25 mouse cellular contexts compared by ENCODE assay signal in the genomic region with DNA sequence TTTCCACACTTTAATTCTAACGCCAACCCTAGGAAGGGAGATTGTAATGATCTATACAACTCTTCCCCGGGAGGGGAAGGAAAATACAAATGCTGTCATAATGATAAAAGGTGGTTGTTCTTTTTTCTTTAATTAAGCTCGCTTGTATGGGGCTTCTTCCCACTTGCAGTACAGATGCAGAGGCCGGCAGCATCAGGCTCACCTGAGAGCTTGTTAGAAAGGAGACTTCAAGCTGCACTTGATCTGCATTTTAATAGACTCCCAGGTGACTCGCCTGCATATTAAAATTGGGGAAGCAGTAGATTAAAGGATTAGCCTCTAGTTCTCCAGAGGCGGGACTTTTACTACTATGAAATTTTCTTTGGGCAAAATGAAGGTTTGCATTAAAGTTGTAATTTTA.
A peak's percentile ranks its signal among the peaks of the same experiment; 100 is the strongest.
DNase-seq lines count a peak whose midpoint lies in the region; ATAC-seq and TF ChIP-seq lines count a peak whose summit lies in the region.
"Had no signal": no experiment of that assay in that cellular context is flagged by ENCODE, and none has a peak within 500 bp of the region (broad histone marks: within the 10 kb centered on the region; RNA-seq: fewer than 3 reads in every experiment).

No protein-coding gene starts in this region.

- H3K36me3 ChIP-seq in hindbrain, embryonic 16.5 days (ENCODE audit: control insufficient read depth, insufficient read depth, low read length), result no peaks in the 10 kb centered on the region
- H3K36me3 ChIP-seq in hindbrain, embryonic 12.5 days, result no peaks in the 10 kb centered on the region
- H3K36me3 ChIP-seq in midbrain, embryonic 15.5 days (replicated peaks), result no peaks in the 10 kb centered on the region
- no peaks in the 10 kb centered on the region for H3K36me3 ChIP-seq in midbrain, embryonic 13.5 days
- H3K36me3 ChIP-seq in embryonic facial prominence, embryonic 10.5 days (replicated peaks), result no peaks in the 10 kb centered on the region
- H3K36me3 ChIP-seq: forebrain, embryonic 10.5 days; heart, embryonic 10.5 days; heart, embryonic 13.5 days; intestine, embryonic 15.5 days had no signal

- no peak overlapping the region for H3K4me2 ChIP-seq in hindbrain, embryonic 16.5 days (ENCODE audit: low read length)
- H3K4me2 ChIP-seq in hindbrain, embryonic 12.5 days (replicated peaks), result no peak overlapping the region
- no peak overlapping the region for H3K4me2 ChIP-seq in midbrain, embryonic 15.5 days
- no peak overlapping the region for H3K4me2 ChIP-seq in midbrain, embryonic 13.5 days (replicated peaks)
- H3K4me2 ChIP-seq: forebrain, embryonic 13.5 days; heart, embryonic 13.5 days; intestine, embryonic 15.5 days had no signal

- ATAC-seq in hindbrain, embryonic 16.5 days, result peak; percentile 56
- ATAC-seq in hindbrain, embryonic 12.5 days (ENCODE audit: low FRiP score), result no peak
- peak; percentile 81 for ATAC-seq in midbrain, embryonic 15.5 days (replicated peaks)
- ATAC-seq in midbrain, embryonic 13.5 days, result no peak
- ATAC-seq: CD4-positive, CD25-positive, alpha-beta regulatory T cell, adult 4 months; forebrain, embryonic 13.5 days; forebrain, embryonic 16.5 days; intestine, embryonic 15.5 days had no signal

- TF ChIP-seq POLR2A in brain, embryonic 14.5 days (IDR thresholded peaks at IDR 0.05; ENCODE audit: borderline replicate concordance, extremely low read depth, insufficient read depth, insufficient read length, poor library complexity, severe bottlenecking), result no peak

- no peak for TF ChIP-seq CTCF in brain, embryonic 14.5 days (IDR thresholded peaks at IDR 0.05; ENCODE audit: borderline replicate concordance, extremely low read depth, insufficient read depth, insufficient read length)

- no peak overlapping the region for H3K9ac ChIP-seq in hindbrain, embryonic 16.5 days (ENCODE audit: low read depth, low read length)
- no peak overlapping the region for H3K9ac ChIP-seq in hindbrain, embryonic 12.5 days
- H3K9ac ChIP-seq in midbrain, embryonic 15.5 days, result no peak overlapping the region
- no peak overlapping the region for H3K9ac ChIP-seq in midbrain, embryonic 13.5 days (replicated peaks)
- H3K9ac ChIP-seq: forebrain, embryonic 13.5 days; heart, embryonic 13.5 days; intestine, embryonic 15.5 days had no signal

- DNase-seq in brain, embryonic 14.5 days (ENCODE audit: low read depth), result peak; percentile 48
- no peak for DNase-seq in embryonic facial prominence, embryonic 10.5 days (ENCODE audit: low spot score)
- DNase-seq: adrenal gland, adult 2 months; adrenal gland, postnatal 14 days; cerebellum, adult 11-12 months; cerebellum, adult 8-10 months; cerebellum, postnatal 10 days; cerebellum, postnatal 36 days; embryo, embryonic 11 days; gastrocnemius, postnatal 10 days; gastrocnemius, postnatal 36 days; heart, adult 2 months; heart, postnatal 14 days; heart, postnatal 4 days had no signal

- no peaks in the 10 kb centered on the region for H3K27me3 ChIP-seq in hindbrain, embryonic 16.5 days (replicated peaks; ENCODE audit: control insufficient read depth, insufficient read depth, low read length)
- H3K27me3 ChIP-seq in hindbrain, embryonic 12.5 days, result no peaks in the 10 kb centered on the region
- no peaks in the 10 kb centered on the region for H3K27me3 ChIP-seq in midbrain, embryonic 15.5 days (replicated peaks)
- H3K27me3 ChIP-seq in midbrain, embryonic 13.5 days, result no peaks in the 10 kb centered on the region
- no peaks in the 10 kb centered on the region for H3K27me3 ChIP-seq in embryonic facial prominence, embryonic 10.5 days (replicated peaks; ENCODE audit: low read depth, poor library complexity, severe bottlenecking)
- H3K27me3 ChIP-seq: forebrain, embryonic 13.5 days; heart, embryonic 13.5 days; intestine, embryonic 15.5 days had no signal

- WGBS in hindbrain, embryonic 16.5 days, result 38% methylated on average over 6 of the region's 6 CpGs
- 40% methylated on average over 6 of the region's 6 CpGs for WGBS in hindbrain, embryonic 12.5 days
- 27% methylated on average over 6 of the region's 6 CpGs for WGBS in midbrain, embryonic 15.5 days
- 32% methylated on average over 6 of the region's 6 CpGs for WGBS in midbrain, embryonic 13.5 days
- 38% methylated on average over 6 of the region's 6 CpGs for WGBS in embryonic facial prominence, embryonic 10.5 days

- no peaks in the 10 kb centered on the region for H3K9me3 ChIP-seq in hindbrain, embryonic 16.5 days (ENCODE audit: control insufficient read depth, low read length)
- no peaks in the 10 kb centered on the region for H3K9me3 ChIP-seq in hindbrain, embryonic 12.5 days (replicated peaks)
- no peaks in the 10 kb centered on the region for H3K9me3 ChIP-seq in midbrain, embryonic 15.5 days
- H3K9me3 ChIP-seq in midbrain, embryonic 13.5 days, result no peaks in the 10 kb centered on the region
- H3K9me3 ChIP-seq in embryonic facial prominence, embryonic 10.5 days, result no peaks in the 10 kb centered on the region
- H3K9me3 ChIP-seq: forebrain, embryonic 10.5 days; forebrain, embryonic 13.5 days; heart, embryonic 10.5 days; intestine, embryonic 15.5 days had no signal

- H3K4me3 ChIP-seq in hindbrain, embryonic 16.5 days (ENCODE audit: low read length), result no peak overlapping the region
- H3K4me3 ChIP-seq in hindbrain, embryonic 12.5 days, result no peak overlapping the region
- no peak overlapping the region for H3K4me3 ChIP-seq in midbrain, embryonic 15.5 days
- no peak overlapping the region for H3K4me3 ChIP-seq in midbrain, embryonic 13.5 days (replicated peaks)
- no peak overlapping the region for H3K4me3 ChIP-seq in embryonic facial prominence, embryonic 10.5 days
- H3K4me3 ChIP-seq: forebrain, embryonic 10.5 days; forebrain, embryonic 13.5 days; heart, adult 2 months; heart, embryonic 10.5 days; heart, embryonic 13.5 days; intestine, embryonic 15.5 days had no signal

- no peaks in the 10 kb centered on the region for H3K4me1 ChIP-seq in hindbrain, embryonic 16.5 days (ENCODE audit: control insufficient read depth, insufficient read depth, low read depth, low read length)
- no peaks in the 10 kb centered on the region for H3K4me1 ChIP-seq in hindbrain, embryonic 12.5 days
- H3K4me1 ChIP-seq in midbrain, embryonic 15.5 days, result no peaks in the 10 kb centered on the region
- H3K4me1 ChIP-seq in midbrain, embryonic 13.5 days (replicated peaks), result no peaks in the 10 kb centered on the region
- no peaks in the 10 kb centered on the region for H3K4me1 ChIP-seq in embryonic facial prominence, embryonic 10.5 days
- H3K4me1 ChIP-seq: forebrain, embryonic 10.5 days; forebrain, embryonic 13.5 days; heart, embryonic 10.5 days; heart, embryonic 13.5 days; intestine, embryonic 15.5 days had no signal

- no peak overlapping the region for H3K27ac ChIP-seq in hindbrain, embryonic 16.5 days (ENCODE audit: low read depth, low read length)
- no peak overlapping the region for H3K27ac ChIP-seq in hindbrain, embryonic 12.5 days
- peak overlapping the region; percentile 20; the same call in 1 of the 2 replicates for H3K27ac ChIP-seq in midbrain, embryonic 15.5 days
- no peak overlapping the region for H3K27ac ChIP-seq in midbrain, embryonic 13.5 days
- no peak overlapping the region for H3K27ac ChIP-seq in embryonic facial prominence, embryonic 10.5 days (replicated peaks)
- H3K27ac ChIP-seq: forebrain, embryonic 10.5 days; forebrain, embryonic 13.5 days; heart, adult 2 months; heart, embryonic 10.5 days; heart, embryonic 13.5 days; intestine, embryonic 15.5 days had no signal

Comparison
In these comparisons a context has a peak if more than half of its experiments do, and no peak if none do; other contexts are left out.
1. ATAC-seq: peak in hindbrain, embryonic 16.5 days (single experiment) and midbrain, embryonic 15.5 days (single experiment); none in hindbrain, embryonic 12.5 days (single experiment) and midbrain, embryonic 13.5 days (single experiment).